Mouse (Mus musculus): ENCODE data around the gene Mfsd14a.

- TF ChIP-seq CTCF (IDR thresholded peaks at IDR 0.05; ENCODE audit: low read depth) (no peak), EP300 (IDR thresholded peaks at IDR 0.05; ENCODE audit: low read depth) (no peak)
These were observed 20.6 kb downstream of the Mfsd14a start for GRCm38 (mm10) chr3:116641811-116642371.
